Mouse (Mus musculus) midbrain, embryonic 11.5 days (tissue): ENCODE results near the gene Shmt2. TPM values are rescaled to one million over a fixed set of nuclear protein-coding genes. Genes with fewer than 3 reads are reported as not detected.

Source experiments
- ATAC-seq: fragments of 200-750 bp; cut with Nextera tagmentation; 2 replicates; pipeline ENCODE4 v1.8.0; 2017; ENCODE audit warnings: moderate TSS enrichment, moderate library complexity; ENCODE audit not compliant: low FRiP score
- DNase-seq: peaks from one replicate; pipeline ENCODE4 v3.0.0; 2015; ENCODE audit warnings: low spot score; ENCODE audit errors: missing footprints
- H3K27ac ChIP-seq: fragments of 300-500 bp; sonication (generic); 2 replicates; pipeline ENCODE4 v1.5.1; 2014; ENCODE audit warnings: low read depth, low read length
- H3K27me3 ChIP-seq: fragments of 300-500 bp; sonication (generic); 2 replicates; pipeline ENCODE4 v1.6.1; 2014; ENCODE audit warnings: mild to moderate bottlenecking, low read length, moderate library complexity, mixed read lengths; ENCODE audit not compliant: control insufficient read depth, insufficient read depth
- H3K36me3 ChIP-seq: fragments of 300-500 bp; sonication (generic); 2 replicates; pipeline ENCODE4 v1.6.1; 2014; ENCODE audit warnings: mild to moderate bottlenecking, low read length, moderate library complexity, mixed read lengths; ENCODE audit not compliant: control insufficient read depth, insufficient read depth
- H3K4me1 ChIP-seq: fragments of 300-500 bp; sonication (generic); 2 replicates; pipeline ENCODE4 v1.6.1; 2014; ENCODE audit warnings: low read length; ENCODE audit not compliant: control insufficient read depth, insufficient read depth
- H3K4me2 ChIP-seq: fragments of 300-500 bp; sonication (generic); 2 replicates; pipeline ENCODE4 v1.6.1; 2014; ENCODE audit warnings: mild to moderate bottlenecking, moderate library complexity
- H3K4me3 ChIP-seq: fragments of 300-500 bp; sonication (generic); 2 replicates; pipeline ENCODE4 v1.5.1; 2014; ENCODE audit warnings: low read depth, low read length
- H3K9ac ChIP-seq: fragments of 300-500 bp; sonication (generic); 2 replicates; pipeline ENCODE4 v1.6.1; 2014; ENCODE audit warnings: low read length
- H3K9me3 ChIP-seq: fragments of 300-500 bp; sonication (generic); 2 replicates; pipeline ENCODE4 v1.6.1; 2016; ENCODE audit warnings: low read length; ENCODE audit not compliant: control insufficient read depth
- WGBS: fragments of 180-500 bp; shearing (Covaris S2); extraction: QIAGEN DNeasy Blood & Tissue Kit; methylation state at CpG from one replicate; pipeline ENCODE4 v1.1.7; 2014; 5-methylcytosine and 5-hydroxymethylcytosine counted together
- polyA plus RNA-seq: library from polyadenylated mRNA; unstranded; fragments of >200 nt; fragmentation: Nextera tagmentation; extraction: Ambion mirVana; gene quantifications from 2 replicates; pipeline ENCODE4 v1.2.1, GENCODE M21; 2014

Shmt2 gene
- polyA plus RNA-seq, 1 experiment from 2014 or later = 74.8 TPM

- Histone ChIP-seq H3K36me3 (peaks cover 24% of the 10 kb centered on the region), H3K9ac (no peak overlapping the region), H3K27me3 (no peaks in the 10 kb centered on the region), H3K27ac (no peak overlapping the region), H3K9me3 (no peaks in the 10 kb centered on the region), H3K4me1 (no peaks in the 10 kb centered on the region), H3K4me2 (no peak overlapping the region), H3K4me3 (no peak overlapping the region)
- 94% methylated on average over 3 of the region's 3 CpGs for WGBS
- DNase-seq (peak; percentile 4), ATAC-seq (no peak)
Observed at GRCm38 (mm10) chr10:127492118-127492517, 30.1 kb downstream of the Shmt2 start.

- 67% methylated on average over 8 of the region's 8 CpGs for WGBS
- H3K9ac ChIP-seq = no peak overlapping the region
- H3K36me3 ChIP-seq = peaks cover 24% of the 10 kb centered on the region
- H3K4me2 ChIP-seq = no peak overlapping the region
- ATAC-seq (no peak), DNase-seq (peak; percentile 68)
- H3K9me3 ChIP-seq = no peaks in the 10 kb centered on the region
- H3K27ac ChIP-seq = no peak overlapping the region
- no peaks in the 10 kb centered on the region for H3K4me1 ChIP-seq
- H3K4me3 ChIP-seq = no peak overlapping the region
- H3K27me3 ChIP-seq = no peaks in the 10 kb centered on the region
Observed at GRCm38 (mm10) chr10:127491128-127491512, 31.1 kb downstream of the Shmt2 start.

DNA sequence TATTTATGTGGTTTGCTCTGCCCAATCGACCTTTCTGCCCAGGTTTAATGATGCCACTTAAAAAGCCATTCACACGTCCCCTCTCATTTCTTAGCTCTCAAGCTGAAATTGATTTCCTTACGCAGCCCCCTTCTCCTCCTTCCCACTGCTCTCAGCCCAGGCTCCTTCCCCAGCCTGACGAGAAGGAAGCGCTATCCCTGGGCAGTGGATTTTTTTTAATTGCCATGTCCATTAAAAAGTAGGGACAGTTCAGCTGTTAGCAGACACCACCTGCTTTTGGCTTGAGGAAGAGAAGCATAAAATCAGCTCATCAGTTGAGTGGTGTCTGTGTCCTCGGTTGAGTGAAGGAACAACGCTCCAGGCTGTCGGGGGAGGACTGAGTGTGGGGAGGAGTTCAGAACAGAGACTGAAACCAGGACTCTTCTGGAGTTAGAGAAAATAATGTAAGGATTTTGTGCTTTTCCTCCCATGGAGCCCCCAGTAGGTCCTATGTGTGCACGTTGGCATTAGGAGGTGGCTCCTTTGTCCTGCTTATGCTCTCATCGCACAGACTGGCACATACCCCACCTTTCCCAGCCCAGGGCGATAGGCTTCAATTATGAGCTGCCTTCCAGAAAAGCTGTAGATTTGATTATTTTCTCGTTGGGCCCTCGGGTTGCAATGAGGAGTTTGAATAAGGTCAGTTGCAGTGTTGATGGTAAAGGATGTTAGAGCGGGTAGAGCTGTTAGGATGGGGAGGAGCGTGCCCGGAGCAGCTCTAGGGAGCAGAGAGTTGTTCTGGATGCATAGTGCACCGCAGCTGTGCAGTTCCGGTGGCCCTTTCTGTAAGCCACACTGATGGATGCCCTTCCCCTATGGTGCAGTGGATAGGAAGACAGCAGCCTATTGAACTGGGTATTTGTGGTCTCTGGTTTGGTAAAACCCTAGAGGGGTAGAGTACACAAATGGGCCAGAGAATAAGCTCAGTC is 31.8 kb downstream of the Shmt2 start:
- ATAC-seq (no peak), DNase-seq (peak; percentile 82)
- H3K4me1 ChIP-seq = no peaks in the 10 kb centered on the region
- H3K4me3 ChIP-seq = no peak overlapping the region
- H3K36me3 ChIP-seq = peaks cover 22% of the 10 kb centered on the region
- no peaks in the 10 kb centered on the region for H3K27me3 ChIP-seq
- H3K4me2 ChIP-seq = no peak overlapping the region
- WGBS = 88% methylated on average over 18 of the region's 18 CpGs
- H3K9me3 ChIP-seq = no peaks in the 10 kb centered on the region
- H3K27ac ChIP-seq = no peak overlapping the region
- H3K9ac ChIP-seq = no peak overlapping the region

GRCm38 (mm10) chr10:127488856-127489255 is 33.4 kb downstream of the Shmt2 start:
- no peak for DNase-seq
- Histone ChIP-seq H3K9me3 (no peaks in the 10 kb centered on the region), H3K36me3 (peaks cover 12% of the 10 kb centered on the region), H3K4me1 (no peaks in the 10 kb centered on the region), H3K4me2 (no peak overlapping the region), H3K4me3 (no peak overlapping the region), H3K27ac (no peak overlapping the region), H3K9ac (no peak overlapping the region), H3K27me3 (no peaks in the 10 kb centered on the region)
- no peak for ATAC-seq
- WGBS = 91% methylated on average over 7 of the region's 7 CpGs

GRCm38 (mm10) chr10:127485235-127485634 is 37.0 kb downstream of the Shmt2 start:
- ATAC-seq (no peak), DNase-seq (no peak)
- Histone ChIP-seq H3K27me3 (no peaks in the 10 kb centered on the region), H3K9ac (no peak overlapping the region), H3K36me3 (peaks cover 6% of the 10 kb centered on the region), H3K4me2 (no peak overlapping the region), H3K4me1 (no peaks in the 10 kb centered on the region), H3K4me3 (no peak overlapping the region), H3K9me3 (no peaks in the 10 kb centered on the region), H3K27ac (no peak overlapping the region)
- 91% methylated on average over 10 of the region's 10 CpGs for WGBS

DNA sequence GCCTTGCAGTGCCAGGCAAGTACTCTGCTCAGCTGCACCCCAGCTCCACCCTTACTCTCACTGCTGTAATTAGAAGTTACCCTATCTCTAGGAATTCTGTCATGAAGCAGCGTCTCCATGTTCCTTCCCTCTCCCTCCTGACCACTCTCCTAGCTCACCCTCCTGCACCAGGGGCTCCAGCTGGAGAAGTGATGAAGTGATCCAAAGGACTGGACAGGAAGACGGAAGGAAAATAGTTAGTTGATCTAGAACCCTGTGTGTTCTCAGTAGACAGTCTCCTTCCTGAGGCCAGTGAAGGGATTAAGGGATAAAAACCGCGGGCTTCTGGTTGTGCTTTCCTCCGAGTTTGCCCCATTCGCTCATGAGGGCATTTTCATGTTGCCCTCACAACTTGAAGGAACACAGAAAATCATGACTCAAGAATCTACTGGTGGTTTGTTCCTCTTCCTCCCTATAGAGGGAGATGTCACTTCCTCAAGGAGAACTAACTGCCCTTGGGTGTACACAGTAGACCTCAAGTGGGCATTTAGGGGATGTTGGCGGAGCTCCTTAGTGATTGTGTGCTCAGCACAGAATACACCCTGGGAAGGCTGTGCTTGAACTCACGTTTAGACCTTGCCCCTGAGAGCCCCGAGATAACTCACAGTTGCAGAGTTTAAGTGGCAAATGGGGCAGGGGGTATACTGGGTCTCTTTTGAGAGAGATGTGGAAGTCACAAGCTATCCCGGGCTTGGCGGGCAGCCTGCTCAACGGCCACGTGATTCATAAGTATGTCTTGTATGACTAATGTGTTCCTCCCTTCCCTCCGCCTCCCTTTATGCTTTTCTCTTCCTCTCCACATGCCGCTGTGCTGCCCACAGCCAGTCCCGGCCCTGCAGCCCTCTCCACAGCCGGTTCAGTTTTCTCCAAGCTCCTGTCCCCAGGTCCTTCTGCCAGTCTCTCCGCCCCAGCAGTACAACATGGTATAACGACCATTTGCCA is 41.1 kb downstream of the Shmt2 start:
- H3K27me3 ChIP-seq = no peaks in the 10 kb centered on the region
- H3K4me3 ChIP-seq = no peak overlapping the region
- DNase-seq = peak; percentile 45
- H3K36me3 ChIP-seq = no peaks in the 10 kb centered on the region
- no peak overlapping the region for H3K27ac ChIP-seq
- H3K9me3 ChIP-seq = no peaks in the 10 kb centered on the region
- no peak overlapping the region for H3K9ac ChIP-seq
- no peak overlapping the region for H3K4me2 ChIP-seq
- WGBS = 90% methylated on average over 19 of the region's 19 CpGs
- H3K4me1 ChIP-seq = no peaks in the 10 kb centered on the region
- no peak for ATAC-seq

DNA sequence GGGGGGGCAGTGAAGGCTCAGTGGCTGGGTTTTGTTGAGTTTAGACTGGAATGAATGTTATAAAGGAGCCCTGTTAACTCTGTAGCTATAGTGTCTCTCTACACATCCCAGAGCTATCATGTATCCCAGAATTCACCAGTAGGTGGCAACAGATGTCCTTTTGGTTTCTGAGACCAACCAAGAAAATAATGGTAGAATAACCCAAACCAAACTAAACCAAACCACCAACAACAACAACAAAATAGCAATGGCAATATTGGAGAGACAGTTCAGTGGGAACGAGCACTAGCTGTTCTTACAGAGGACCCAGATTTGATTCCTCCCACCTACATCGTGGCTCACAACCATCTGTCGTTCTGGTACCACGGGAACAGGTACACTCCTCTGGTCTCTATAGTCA is 43.1 kb downstream of the Shmt2 start:
- no peak overlapping the region for H3K9ac ChIP-seq
- no peak overlapping the region for H3K27ac ChIP-seq
- no peaks in the 10 kb centered on the region for H3K36me3 ChIP-seq
- H3K4me3 ChIP-seq = no peak overlapping the region
- no peaks in the 10 kb centered on the region for H3K4me1 ChIP-seq
- WGBS = 94% methylated on average over 4 of the region's 4 CpGs
- H3K4me2 ChIP-seq = no peak overlapping the region
- ATAC-seq = no peak
- peak; percentile 83 for DNase-seq
- H3K9me3 ChIP-seq = no peaks in the 10 kb centered on the region
- H3K27me3 ChIP-seq = no peaks in the 10 kb centered on the region

GRCm38 (mm10) chr10:127477301-127477700 is 44.9 kb downstream of the Shmt2 start:
- no peak overlapping the region for H3K9ac ChIP-seq
- no peak for ATAC-seq
- 84% methylated on average over 7 of the region's 7 CpGs for WGBS

GRCm38 (mm10) chr10:127476541-127476940 is 45.7 kb downstream of the Shmt2 start:
- Histone ChIP-seq H3K9ac (no peak overlapping the region), H3K27me3 (no peaks in the 10 kb centered on the region), H3K9me3 (no peaks in the 10 kb centered on the region), H3K36me3 (no peaks in the 10 kb centered on the region), H3K4me1 (no peaks in the 10 kb centered on the region), H3K4me3 (no peak overlapping the region), H3K27ac (no peak overlapping the region), H3K4me2 (no peak overlapping the region)
- no peak for ATAC-seq
- DNase-seq = peak; percentile 26
- 92% methylated on average over 3 of the region's 3 CpGs for WGBS

More at GRCm38 (mm10) chr10:127477301-127477700, 44.9 kb downstream of the Shmt2 start:
- DNase-seq = no peak
- Histone ChIP-seq H3K4me3 (no peak overlapping the region), H3K27ac (no peak overlapping the region), H3K9me3 (no peaks in the 10 kb centered on the region), H3K4me2 (no peak overlapping the region), H3K4me1 (no peaks in the 10 kb centered on the region), H3K27me3 (no peaks in the 10 kb centered on the region), H3K36me3 (no peaks in the 10 kb centered on the region)
